Mouse (Mus musculus) liver, embryonic 14.5 days (tissue): ENCODE data around the gene Il18r1. TPM values are rescaled to one million over a fixed set of nuclear protein-coding genes. Genes with fewer than 3 reads are reported as not detected.

ENCODE experiments used
- ATAC-seq: fragments of 200-750 bp; cut with Nextera tagmentation; 2 replicates; pipeline ENCODE4 v1.8.0; 2017; ENCODE audit warnings: moderate number of reproducible peaks, mild to moderate bottlenecking, moderate library complexity; ENCODE audit not compliant: insufficient read depth
- DNase-seq, 3 experiments: peaks; one replicate each; pipeline ENCODE4 v3.0.0-alpha.2; 2012 to 2013; ENCODE audit warnings: low read depth in 3 of 3, low spot score in 3 of 3
- H3K27ac ChIP-seq: fragments of 300-500 bp; sonication (generic); 2 replicates; pipeline ENCODE4 v1.5.1; 2014; ENCODE audit warnings: moderate library complexity, mild to moderate bottlenecking, control low read depth, inconsistent platforms
- H3K27me3 ChIP-seq: fragments of 300-500 bp; sonication (generic); 2 replicates; pipeline ENCODE4 v1.6.1; 2014; ENCODE audit warnings: mild to moderate bottlenecking, low read length, moderate library complexity; ENCODE audit not compliant: control insufficient read depth, insufficient read depth
- H3K36me3 ChIP-seq: fragments of 300-500 bp; sonication (generic); replicated peaks from 2 replicates; pipeline ENCODE4 v1.6.1; 2014; ENCODE audit warnings: low read depth; ENCODE audit not compliant: control insufficient read depth, insufficient read depth
- H3K4me1 ChIP-seq, 2 experiments: fragments of 200-500 bp in 1 of 2; fragments of 300-500 bp in 1 of 2; sonication (generic) in 1 of 2; replicated peaks; 2 replicates each; pipeline ENCODE4 v1.6.1; 2012 to 2014; ENCODE audit warnings: antibody characterized with exemption in 1 of 2, inconsistent platforms in 1 of 2, low read length in 1 of 2; ENCODE audit not compliant: control insufficient read depth in 2 of 2, insufficient read depth in 2 of 2
- H3K4me2 ChIP-seq: fragments of 300-500 bp; sonication (generic); 2 replicates; pipeline ENCODE4 v1.6.1; 2014; ENCODE audit warnings: low read depth, mild to moderate bottlenecking, control low read depth, moderate library complexity
- H3K4me3 ChIP-seq, 2 experiments: fragments of 200-500 bp in 1 of 2; fragments of 300-500 bp in 1 of 2; sonication (generic) in 1 of 2; 2 replicates each; pipeline ENCODE4 v1.5.1; 2012 to 2014; ENCODE audit warnings: low read depth in 2 of 2, low read length in 2 of 2, mild to moderate bottlenecking in 2 of 2, control low read depth in 1 of 2, inconsistent platforms in 1 of 2, moderate library complexity in 1 of 2; ENCODE audit not compliant: insufficient read depth in 1 of 2
- H3K9ac ChIP-seq: fragments of 300-500 bp; sonication (generic); replicated peaks from 2 replicates; pipeline ENCODE4 v1.6.1; 2014; ENCODE audit warnings: mild to moderate bottlenecking, control low read depth, moderate library complexity
- H3K9me3 ChIP-seq: fragments of 300-500 bp; sonication (generic); 2 replicates; pipeline ENCODE4 v1.6.1; 2016; ENCODE audit warnings: low read length, mixed read lengths; ENCODE audit not compliant: control insufficient read depth
- CTCF ChIP-seq: IDR thresholded peaks from 2 replicates; pipeline ENCODE4 v1.5.1; 2016; ENCODE audit warnings: antibody characterized with exemption, low read depth, control low read depth
- EP300 ChIP-seq: IDR thresholded peaks from 2 replicates; pipeline ENCODE4 v1.6.1; 2016; ENCODE audit warnings: antibody characterized with exemption, low read depth
- WGBS: fragments of 180-500 bp; shearing (Covaris S2); extraction: QIAGEN DNeasy Blood & Tissue Kit; methylation state at CpG from one replicate; pipeline ENCODE4 v1.1.7; 2014; ENCODE audit not compliant: insufficient replicate concordance; 5-methylcytosine and 5-hydroxymethylcytosine counted together
- polyA plus RNA-seq, 2 experiments: library from polyadenylated mRNA; depleted of rRNA in 1 of 2; stranded (reverse) in 1 of 2; unstranded in 1 of 2; fragments of >200 nt; fragmentation: Nextera tagmentation in 1 of 2; extraction: Ambion mirVana in 1 of 2; gene quantifications; 2 replicates each; pipeline versions ENCODE4 v1.2.1 to v1.2.3; 2012 to 2014

Gene Il18r1
- polyA plus RNA-seq, 2 experiments = 0.04 to 0.07 TPM

DNA sequence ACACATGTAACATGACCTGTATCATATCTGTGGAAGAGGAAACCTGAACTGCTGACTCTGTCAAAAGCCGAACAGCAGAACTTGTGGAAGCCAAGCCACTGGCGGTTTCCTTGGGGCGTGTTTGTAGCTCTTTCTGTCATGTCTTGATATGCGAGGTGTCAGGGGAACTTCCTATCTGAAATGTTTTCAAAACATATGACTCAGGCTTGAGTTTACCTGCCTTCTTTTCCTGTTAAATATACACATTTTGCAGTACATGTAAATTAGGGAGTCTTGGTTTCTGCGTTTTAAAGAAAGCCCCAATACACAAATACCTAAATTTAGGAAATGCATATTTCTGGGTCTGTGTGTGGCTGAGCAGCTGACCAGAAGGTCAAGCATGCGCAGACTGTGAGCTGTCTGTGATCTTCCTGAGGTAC is 14.2 kb downstream of the Il18r1 start:
- no peaks in the 10 kb centered on the region for H3K9me3 ChIP-seq
- no peak overlapping the region for H3K4me3 ChIP-seq
- H3K9ac ChIP-seq = no peak overlapping the region
- ATAC-seq = no peak
- 19% methylated on average over 6 of the region's 6 CpGs for WGBS
- no peak for DNase-seq
- no peaks in the 10 kb centered on the region for H3K27me3 ChIP-seq
- H3K36me3 ChIP-seq = no peaks in the 10 kb centered on the region
- no peak overlapping the region for H3K4me2 ChIP-seq
- no peaks in the 10 kb centered on the region for H3K4me1 ChIP-seq
- no peak for TF ChIP-seq CTCF
- no peak for TF ChIP-seq EP300
- no peak overlapping the region for H3K27ac ChIP-seq

DNA sequence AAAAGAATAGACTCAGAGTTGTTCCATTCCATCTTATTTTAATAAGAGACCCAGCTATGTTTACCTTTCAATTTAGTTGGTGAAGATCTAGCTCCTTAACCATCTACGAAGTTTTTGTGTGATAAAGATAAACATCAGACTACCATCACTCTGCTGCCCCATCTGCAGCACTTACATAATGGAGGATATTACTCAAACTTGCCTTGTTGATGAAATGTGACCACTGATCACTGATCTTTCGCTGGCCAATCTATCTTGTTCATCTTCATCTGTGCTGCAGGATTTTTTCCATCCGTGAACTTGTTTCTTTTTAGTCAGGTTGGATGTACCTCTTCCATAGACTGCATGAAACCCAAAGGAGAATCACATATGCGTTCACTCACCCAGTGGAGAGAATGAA is 29.2 kb downstream of the Il18r1 start:
- H3K27me3 ChIP-seq = no peaks in the 10 kb centered on the region
- no peak overlapping the region for H3K4me2 ChIP-seq
- DNase-seq (no peak), ATAC-seq (no peak)
- no peak overlapping the region for H3K9ac ChIP-seq
- H3K9me3 ChIP-seq = no peaks in the 10 kb centered on the region
- no peak overlapping the region for H3K4me3 ChIP-seq
- H3K4me1 ChIP-seq = no peaks in the 10 kb centered on the region
- no peak overlapping the region for H3K27ac ChIP-seq
- 59% methylated on average over 4 of the region's 4 CpGs for WGBS
- no peaks in the 10 kb centered on the region for H3K36me3 ChIP-seq
- TF ChIP-seq EP300 (no peak), CTCF (no peak)

DNA sequence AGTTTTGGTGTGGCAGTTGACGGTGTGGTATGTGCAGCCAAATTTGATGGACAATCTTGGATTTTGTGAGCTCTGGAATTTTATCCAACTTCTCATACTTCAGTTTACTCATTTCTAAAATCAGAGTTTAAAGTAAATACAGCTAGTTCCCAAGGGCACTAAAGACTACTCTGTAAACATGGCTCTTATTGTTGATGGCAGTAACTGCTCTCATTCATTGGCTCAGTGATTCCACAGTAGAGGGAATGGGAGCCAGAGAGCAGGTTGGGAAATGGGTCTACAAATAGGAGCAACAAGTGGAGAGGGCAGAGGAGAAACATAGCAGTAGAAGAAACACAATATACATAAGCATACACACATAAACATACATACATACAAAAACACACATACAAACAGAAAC is 34.4 kb downstream of the Il18r1 start:
- TF ChIP-seq CTCF (no peak), EP300 (no peak)
- Histone ChIP-seq H3K36me3 (no peaks in the 10 kb centered on the region), H3K27ac (no peak overlapping the region), H3K9ac (no peak overlapping the region), H3K4me2 (no peak overlapping the region), H3K4me1 (no peaks in the 10 kb centered on the region), H3K9me3 (no peaks in the 10 kb centered on the region), H3K4me3 (no peak overlapping the region), H3K27me3 (no peaks in the 10 kb centered on the region)
- ATAC-seq (no peak), DNase-seq (no peak)
- WGBS = 88% methylated on average over 1 of the region's 1 CpGs

DNA sequence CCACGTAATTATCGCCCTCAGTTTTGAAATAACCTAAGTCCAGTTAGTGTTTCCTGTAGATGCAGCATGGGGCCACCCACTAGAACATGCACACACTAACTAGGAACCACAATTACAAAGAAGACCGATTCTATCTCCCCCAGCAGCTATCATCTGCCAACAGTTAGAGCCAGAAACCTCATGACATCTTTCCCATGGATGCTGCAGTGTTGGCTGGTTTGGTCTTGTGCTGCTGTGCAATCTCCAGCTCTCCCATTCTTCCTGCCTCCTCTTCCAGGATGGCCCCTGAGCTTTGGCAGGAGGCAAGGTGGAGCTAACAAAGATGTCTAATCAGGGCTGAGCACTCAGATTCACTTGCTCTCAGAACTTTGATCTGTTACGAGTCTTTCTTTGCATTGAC is 35.8 kb downstream of the Il18r1 start:
- ATAC-seq (no peak), DNase-seq (no peak)
- H3K27ac ChIP-seq = no peak overlapping the region
- no peaks in the 10 kb centered on the region for H3K27me3 ChIP-seq
- WGBS = 21% methylated on average over 4 of the region's 4 CpGs
- H3K4me2 ChIP-seq = no peak overlapping the region
- H3K4me1 ChIP-seq = no peaks in the 10 kb centered on the region
- no peaks in the 10 kb centered on the region for H3K9me3 ChIP-seq
- no peak overlapping the region for H3K9ac ChIP-seq
- H3K36me3 ChIP-seq = no peaks in the 10 kb centered on the region
- no peak overlapping the region for H3K4me3 ChIP-seq
- TF ChIP-seq CTCF = no peak
- no peak for TF ChIP-seq EP300

DNA sequence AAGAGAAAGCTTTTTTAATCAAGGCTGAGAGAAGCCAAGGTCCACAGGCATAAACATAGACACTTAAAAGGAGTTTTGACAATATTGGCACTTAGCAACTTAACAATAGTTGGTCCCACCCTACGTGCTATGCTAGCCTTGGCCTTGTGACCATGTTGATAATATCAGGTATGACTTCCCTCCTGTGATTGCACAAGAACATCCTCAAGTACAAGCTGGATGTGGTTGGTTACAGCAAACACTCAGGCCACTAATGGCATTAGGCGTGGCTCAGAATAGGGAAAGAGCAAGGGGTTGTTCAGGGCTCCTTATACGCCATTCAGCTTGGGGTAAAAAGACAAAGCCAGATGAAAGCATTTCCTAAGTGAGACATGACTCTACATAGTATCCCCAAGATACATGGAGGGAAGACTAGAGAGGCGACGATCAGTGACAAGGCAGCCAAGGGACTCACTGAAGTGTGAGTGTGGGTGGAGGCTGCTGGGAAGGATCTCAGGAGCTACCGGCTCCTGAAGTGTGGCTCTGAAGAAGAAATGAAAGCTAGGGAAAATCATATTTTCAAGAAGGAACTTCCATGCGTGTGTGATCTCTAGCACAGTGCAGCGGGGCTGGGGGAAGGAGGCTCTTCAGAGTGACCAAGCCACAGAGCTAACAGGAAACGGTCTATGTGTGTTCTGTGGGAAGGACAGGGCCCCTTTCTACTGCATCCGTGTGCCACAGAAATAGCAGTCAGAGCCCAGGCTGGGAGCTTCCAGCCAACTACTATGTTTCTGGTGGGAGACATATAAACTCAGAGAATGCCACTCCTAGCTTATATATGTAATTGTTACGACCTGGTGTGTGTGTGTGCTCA is 36.4 kb downstream of the Il18r1 start:
- Histone ChIP-seq H3K9ac (no peak overlapping the region), H3K4me2 (no peak overlapping the region), H3K27me3 (no peaks in the 10 kb centered on the region), H3K9me3 (no peaks in the 10 kb centered on the region), H3K27ac (no peak overlapping the region), H3K4me1 (no peaks in the 10 kb centered on the region), H3K4me3 (no peak overlapping the region), H3K36me3 (no peaks in the 10 kb centered on the region)
- no peak for ATAC-seq
- no peak for DNase-seq
- 21% methylated on average over 11 of the region's 11 CpGs for WGBS
- TF ChIP-seq CTCF (no peak), EP300 (no peak)
